Mouse (Mus musculus): ENCODE measurements around the gene Lsr.

DNA sequence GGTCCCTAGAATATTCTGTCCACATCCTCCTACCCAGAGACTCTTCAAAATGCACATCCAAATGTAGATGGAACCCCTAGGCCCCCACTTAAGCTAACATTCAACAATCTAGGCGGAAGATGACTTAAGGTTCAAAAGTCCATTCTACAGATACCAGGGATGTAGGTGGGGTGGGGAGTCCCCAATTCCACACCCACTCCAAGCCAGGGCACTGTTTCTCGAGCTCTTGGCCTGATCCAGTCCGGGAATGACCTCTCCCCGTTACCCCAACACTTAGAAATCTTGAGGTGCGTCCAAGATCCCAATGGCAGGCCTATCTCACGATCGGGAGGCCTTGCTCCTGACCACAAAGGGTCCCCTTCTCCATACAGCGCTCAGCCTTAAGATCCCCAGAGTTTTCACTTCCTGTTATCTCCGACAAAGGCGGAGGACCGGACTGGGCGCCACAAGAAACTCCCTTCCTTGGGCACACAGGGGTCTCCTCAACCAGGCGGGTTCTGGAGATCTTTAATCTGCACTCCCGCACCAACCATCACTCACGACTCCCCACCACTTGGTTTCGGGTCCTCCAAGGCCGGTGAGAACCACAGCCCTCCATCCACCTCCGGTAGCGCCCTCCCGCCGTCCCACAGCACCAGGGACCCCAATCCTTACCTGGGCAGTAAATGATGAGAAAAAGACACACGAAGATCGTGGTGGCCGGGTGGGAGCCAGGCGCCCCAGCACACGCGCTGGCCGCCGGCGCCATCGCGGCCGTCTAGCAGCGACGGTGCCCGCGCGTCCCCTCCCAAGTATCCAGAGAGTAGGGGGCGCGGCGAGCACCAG, 626 bp downstream of the Lsr start:
- no peak for TF ChIP-seq CTCF (IDR thresholded peaks at IDR 0.05; ENCODE audit: low read depth)
- TF ChIP-seq EP300 (IDR thresholded peaks at IDR 0.05; ENCODE audit: low read depth), result no peak
